Mouse (Mus musculus) hindbrain, embryonic 13.5 days (tissue): ENCODE data around the gene Chd6. TPM values are rescaled to one million over a fixed set of nuclear protein-coding genes. Genes with fewer than 3 reads are reported as not detected.
"Not testable (repeated sequence)": the region's sequence is repeated elsewhere in the genome, so short reads cannot be mapped to it uniquely, and the experiment has no call there.

Experiments
- ATAC-seq: fragments of 200-750 bp; cut with Nextera tagmentation; 2 replicates; pipeline ENCODE4 v1.8.0; 2017; ENCODE audit warnings: moderate TSS enrichment; ENCODE audit not compliant: low FRiP score
- H3K27ac ChIP-seq: fragments of 300-500 bp; sonication (generic); 2 replicates; pipeline ENCODE4 v1.5.1; 2015; ENCODE audit warnings: inconsistent platforms, mild to moderate bottlenecking, moderate library complexity
- H3K27me3 ChIP-seq: fragments of 300-500 bp; sonication (generic); 2 replicates; pipeline ENCODE4 v1.6.1; 2015; ENCODE audit warnings: mild to moderate bottlenecking, inconsistent platforms
- H3K36me3 ChIP-seq: fragments of 300-500 bp; sonication (generic); 2 replicates; pipeline ENCODE4 v1.6.1; 2015; ENCODE audit warnings: mild to moderate bottlenecking, inconsistent platforms
- H3K4me1 ChIP-seq: fragments of 300-500 bp; sonication (generic); replicated peaks from 2 replicates; pipeline ENCODE4 v1.6.1; 2015; ENCODE audit warnings: inconsistent platforms
- H3K4me2 ChIP-seq: fragments of 300-500 bp; sonication (generic); 2 replicates; pipeline ENCODE4 v1.6.1; 2015; ENCODE audit warnings: inconsistent platforms, mild to moderate bottlenecking, moderate library complexity
- H3K4me3 ChIP-seq: fragments of 300-500 bp; sonication (generic); 2 replicates; pipeline ENCODE4 v1.5.1; 2015; ENCODE audit warnings: mild to moderate bottlenecking, inconsistent platforms
- H3K9ac ChIP-seq: fragments of 300-500 bp; sonication (generic); 2 replicates; pipeline ENCODE4 v1.6.1; 2015; ENCODE audit warnings: mild to moderate bottlenecking, inconsistent platforms
- H3K9me3 ChIP-seq: fragments of 300-500 bp; sonication (generic); 2 replicates; pipeline ENCODE4 v1.6.1; 2016; ENCODE audit warnings: inconsistent platforms
- WGBS: fragments of 180-500 bp; shearing (Covaris S2); methylation state at CpG from one replicate; pipeline ENCODE4 v1.1.7; 2015; 5-methylcytosine and 5-hydroxymethylcytosine counted together
- polyA plus RNA-seq: library from polyadenylated mRNA; unstranded; fragments of >200 nt; fragmentation: Nextera tagmentation; extraction: Ambion mirVana; gene quantifications from 2 replicates; pipeline ENCODE4 v1.2.1, GENCODE M21; 2015

Gene Chd6
- polyA plus RNA-seq, 1 experiment from 2014 or later: 38.5 TPM

GRCm38 (mm10) chr2:160972103-160972792 lies 136.6 kb downstream of the Chd6 start:
- H3K4me3 ChIP-seq: no peak overlapping the region
- no peaks in the 10 kb centered on the region for H3K27me3 ChIP-seq
- H3K27ac ChIP-seq: peak overlapping the region; percentile 78
- no peaks in the 10 kb centered on the region for H3K9me3 ChIP-seq
- 80% methylated on average over 7 of the region's 7 CpGs for WGBS
- peak; percentile 72 for ATAC-seq
- no peak overlapping the region for H3K9ac ChIP-seq
- H3K36me3 ChIP-seq: peaks cover 79% of the 10 kb centered on the region
- peaks cover 7% of the 10 kb centered on the region; the same call in 1 of the 2 replicates for H3K4me1 ChIP-seq
- no peak overlapping the region for H3K4me2 ChIP-seq

GRCm38 (mm10) chr2:160962149-160962548 lies 146.7 kb downstream of the Chd6 start:
- WGBS: 97% methylated on average over 1 of the region's 1 CpGs
- H3K36me3 ChIP-seq: peaks cover 84% of the 10 kb centered on the region
- no peaks in the 10 kb centered on the region for H3K4me1 ChIP-seq
- no peaks in the 10 kb centered on the region for H3K9me3 ChIP-seq
- no peak overlapping the region for H3K4me3 ChIP-seq
- no peak for ATAC-seq
- H3K4me2 ChIP-seq: no peak overlapping the region
- no peaks in the 10 kb centered on the region for H3K27me3 ChIP-seq
- H3K27ac ChIP-seq: no peak overlapping the region
- H3K9ac ChIP-seq: no peak overlapping the region

- WGBS: 96% methylated on average over 6 of the region's 6 CpGs
- no peaks in the 10 kb centered on the region for H3K9me3 ChIP-seq
- H3K36me3 ChIP-seq: peaks cover 83% of the 10 kb centered on the region
- H3K4me1 ChIP-seq: no peaks in the 10 kb centered on the region
- H3K27ac ChIP-seq: no peak overlapping the region
- H3K4me2 ChIP-seq: no peak overlapping the region
- no peak overlapping the region for H3K4me3 ChIP-seq
- no peak overlapping the region for H3K9ac ChIP-seq
- ATAC-seq: no peak
- no peaks in the 10 kb centered on the region for H3K27me3 ChIP-seq
Observed at GRCm38 (mm10) chr2:160960956-160961646, 147.8 kb downstream of the Chd6 start.

GRCm38 (mm10) chr2:160959901-160960300 lies 149.0 kb downstream of the Chd6 start:
- no peak for ATAC-seq
- Histone ChIP-seq H3K9ac (no peak overlapping the region), H3K36me3 (peaks cover 83% of the 10 kb centered on the region), H3K4me2 (no peak overlapping the region), H3K27me3 (no peaks in the 10 kb centered on the region), H3K9me3 (no peaks in the 10 kb centered on the region), H3K4me3 (no peak overlapping the region), H3K4me1 (no peaks in the 10 kb centered on the region), H3K27ac (no peak overlapping the region)
- WGBS: 95% methylated on average over 5 of the region's 5 CpGs

GRCm38 (mm10) chr2:160958737-160959136 lies 150.1 kb downstream of the Chd6 start:
- peaks cover 84% of the 10 kb centered on the region for H3K36me3 ChIP-seq
- no peak overlapping the region for H3K27ac ChIP-seq
- H3K4me3 ChIP-seq: no peak overlapping the region
- H3K9ac ChIP-seq: no peak overlapping the region
- 94% methylated on average over 5 of the region's 5 CpGs for WGBS
- H3K9me3 ChIP-seq: no peaks in the 10 kb centered on the region
- ATAC-seq: no peak
- no peaks in the 10 kb centered on the region for H3K27me3 ChIP-seq
- H3K4me1 ChIP-seq: peaks cover under 1% of the 10 kb centered on the region; the same call in 1 of the 2 replicates
- no peak overlapping the region for H3K4me2 ChIP-seq

- H3K36me3 ChIP-seq: peaks cover 84% of the 10 kb centered on the region
- ATAC-seq, H3K27me3 ChIP-seq, H3K4me3 ChIP-seq, H3K4me1 ChIP-seq, H3K9me3 ChIP-seq, H3K9ac ChIP-seq, H3K4me2 ChIP-seq, H3K27ac ChIP-seq: not testable (repeated sequence)
Observed at GRCm38 (mm10) chr2:160957801-160958200, 151.1 kb downstream of the Chd6 start.

- not testable (repeated sequence) for H3K27ac ChIP-seq, H3K4me2 ChIP-seq, H3K27me3 ChIP-seq, ATAC-seq, H3K9ac ChIP-seq, H3K4me1 ChIP-seq, H3K4me3 ChIP-seq, H3K9me3 ChIP-seq
- H3K36me3 ChIP-seq: peaks cover 83% of the 10 kb centered on the region
Observed at GRCm38 (mm10) chr2:160957307-160957706, 151.6 kb downstream of the Chd6 start.

GRCm38 (mm10) chr2:160955331-160955730 lies 153.5 kb downstream of the Chd6 start:
- Histone ChIP-seq H3K4me1 (peaks cover 7% of the 10 kb centered on the region), H3K27ac (no peak overlapping the region), H3K9me3 (no peaks in the 10 kb centered on the region), H3K4me3 (no peak overlapping the region), H3K27me3 (no peaks in the 10 kb centered on the region), H3K4me2 (no peak overlapping the region), H3K9ac (no peak overlapping the region), H3K36me3 (peaks cover 85% of the 10 kb centered on the region)
- no peak for ATAC-seq
- WGBS: 78% methylated on average over 7 of the region's 7 CpGs

- Histone ChIP-seq H3K27ac (no peak overlapping the region), H3K36me3 (peaks cover 85% of the 10 kb centered on the region), H3K27me3 (no peaks in the 10 kb centered on the region), H3K4me1 (peaks cover 7% of the 10 kb centered on the region), H3K4me2 (no peak overlapping the region), H3K9me3 (no peaks in the 10 kb centered on the region), H3K9ac (no peak overlapping the region), H3K4me3 (no peak overlapping the region)
- WGBS: 94% methylated on average over 3 of the region's 3 CpGs
- ATAC-seq: no peak
Observed at GRCm38 (mm10) chr2:160954541-160954940, 154.3 kb downstream of the Chd6 start.

GRCm38 (mm10) chr2:160953131-160953873 lies 155.6 kb downstream of the Chd6 start:
- Histone ChIP-seq H3K9me3 (no peaks in the 10 kb centered on the region), H3K27ac (no peak overlapping the region), H3K4me2 (no peak overlapping the region), H3K36me3 (peaks cover 87% of the 10 kb centered on the region), H3K4me3 (no peak overlapping the region), H3K4me1 (peaks cover 7% of the 10 kb centered on the region), H3K27me3 (no peaks in the 10 kb centered on the region), H3K9ac (no peak overlapping the region)
- 82% methylated on average over 7 of the region's 7 CpGs for WGBS
- ATAC-seq: no peak; the same call in 1 of the 2 replicates

- ATAC-seq: no peak
- 78% methylated on average over 4 of the region's 4 CpGs for WGBS
Observed at GRCm38 (mm10) chr2:160951595-160951994, 157.3 kb downstream of the Chd6 start.

GRCm38 (mm10) chr2:160942443-160942842 lies 166.4 kb downstream of the Chd6 start:
- no peak overlapping the region for H3K9ac ChIP-seq
- no peak overlapping the region for H3K4me3 ChIP-seq
- H3K27ac ChIP-seq: no peak overlapping the region
- no peaks in the 10 kb centered on the region for H3K9me3 ChIP-seq
- no peaks in the 10 kb centered on the region for H3K27me3 ChIP-seq
- no peak overlapping the region for H3K4me2 ChIP-seq
- WGBS: 62% methylated on average over 3 of the region's 3 CpGs
- no peak for ATAC-seq
- peaks cover 27% of the 10 kb centered on the region for H3K36me3 ChIP-seq
- peaks cover 7% of the 10 kb centered on the region; the same call in 1 of the 2 replicates for H3K4me1 ChIP-seq

More at GRCm38 (mm10) chr2:160951595-160951994, 157.3 kb downstream of the Chd6 start:
- Histone ChIP-seq H3K36me3 (peaks cover 90% of the 10 kb centered on the region), H3K4me1 (peaks cover 7% of the 10 kb centered on the region), H3K27ac (no peak overlapping the region), H3K4me2 (no peak overlapping the region), H3K9me3 (no peaks in the 10 kb centered on the region), H3K27me3 (no peaks in the 10 kb centered on the region), H3K9ac (no peak overlapping the region), H3K4me3 (no peak overlapping the region)
